Mouse (Mus musculus) liver, embryonic 14.5 days (tissue): ENCODE data around the gene Cyp4f18.
"Not testable (repeated sequence)": the region's sequence is repeated elsewhere in the genome, so short reads cannot be mapped to it uniquely, and the experiment has no call there.

Experiments used
- CTCF ChIP-seq: IDR thresholded peaks from 2 replicates; pipeline ENCODE4 v1.5.1; 2016; ENCODE audit warnings: antibody characterized with exemption, low read depth, control low read depth
- EP300 ChIP-seq: IDR thresholded peaks from 2 replicates; pipeline ENCODE4 v1.6.1; 2016; ENCODE audit warnings: antibody characterized with exemption, low read depth

DNA sequence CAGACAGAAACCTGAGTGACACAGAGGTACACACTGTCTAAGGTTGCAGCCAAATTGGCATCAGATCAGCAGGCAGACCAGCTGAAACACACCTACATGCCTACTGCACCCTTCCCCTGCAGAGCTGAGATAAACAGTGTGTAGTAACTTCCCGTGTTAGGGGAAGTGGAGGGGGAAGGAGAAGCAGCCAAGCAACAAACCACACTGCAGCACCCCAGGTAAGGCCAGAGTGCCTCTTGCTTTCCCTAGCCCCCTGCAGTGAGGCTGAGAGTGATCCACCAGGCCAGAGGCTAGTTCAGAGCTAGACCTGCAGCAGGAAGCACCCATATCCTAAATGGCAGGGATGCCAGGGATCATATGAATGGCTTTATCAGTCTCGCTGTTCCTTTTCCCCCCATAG is 7.9 kb upstream of the Cyp4f18 start:
- not testable (repeated sequence) for TF ChIP-seq EP300, CTCF
